Mouse (Mus musculus) heart, adult 2 months (tissue): ENCODE results near the gene Mettl7a1.
"Not testable (repeated sequence)": the region's sequence is repeated elsewhere in the genome, so short reads cannot be mapped to it uniquely, and the experiment has no call there.

Source experiments
- CTCF ChIP-seq: fragments of 200-600 bp; IDR thresholded peaks from 2 replicates; pipeline ENCODE4 v1.8.1; 2022; ENCODE audit warnings: antibody characterized with exemption, mild to moderate bottlenecking, moderate library complexity
- POLR2A ChIP-seq: fragments of 200-500 bp; IDR thresholded peaks from 2 replicates; pipeline ENCODE4 v1.6.1; 2011; ENCODE audit warnings: mild to moderate bottlenecking, low read depth, low read length, control low read depth; ENCODE audit not compliant: insufficient read depth

- TF ChIP-seq CTCF, POLR2A: not testable (repeated sequence)
These were observed 37.5 kb downstream of the Mettl7a1 start for GRCm38 (mm10) chr15:100341314-100341980.
